Mouse (Mus musculus): ENCODE measurements around the gene Eid2. TPM values are rescaled to one million over a fixed set of nuclear protein-coding genes. Genes with fewer than 3 reads are reported as not detected.

The Eid2 gene
- total RNA-seq, 2 experiments from 2014 or later = 10.7 to 11.9 TPM

- intact Hi-C loops (cut with DNase I) = no loop called here
Measured at GRCm38 (mm10) chr7:28290165-28290564, 22.5 kb downstream of the Eid2 start.

GRCm38 (mm10) chr7:28290638-28291590 is 23.2 kb downstream of the Eid2 start, which contains the start of gene Selenov:
Gene Selenov (minus strand): TSS chr7:28291186.
- DNase-seq = no peak
- intact Hi-C loops (cut with DNase I) = no loop called here

More at GRCm38 (mm10) chr7:28290165-28290564, 22.5 kb downstream of the Eid2 start:
- DNase-seq = no peak

- intact Hi-C loops (cut with DNase I) = no loop called here
- peak; percentile 67 to 69 for DNase-seq
Measured at GRCm38 (mm10) chr7:28294481-28294880, 26.8 kb downstream of the Eid2 start.

GRCm38 (mm10) chr7:28298837-28299625 is 31.4 kb downstream of the Eid2 start:
- peak in 1 of 2 experiments; percentile 50 for DNase-seq
- intact Hi-C loops (cut with DNase I) = loop anchor here (2.0 kb wide), 1 partner anchor 150 kb away; no protein-coding TSS in a partner anchor

GRCm38 (mm10) chr7:28301616-28302433 is 34.1 kb downstream of the Eid2 start, which contains the start of gene Dll3:
Gene Dll3 (minus strand): TSS chr7:28302238.
- intact Hi-C loops (cut with DNase I) = loop anchor here (2.0 to 5.0 kb wide), 3 partner anchors 25 to 250 kb away; partner anchors contain the start of genes Eid2b and Psmc4
- peak; percentile 64 to 78 for DNase-seq

GRCm38 (mm10) chr7:28305641-28306040 is 38.0 kb downstream of the Eid2 start:
- DNase-seq = no peak
- intact Hi-C loops (cut with DNase I) = no loop called here

- DNase-seq = no peak
- intact Hi-C loops (cut with DNase I) = no loop called here
Measured at GRCm38 (mm10) chr7:28306216-28306615, 38.5 kb downstream of the Eid2 start.

- intact Hi-C loops (cut with DNase I) = no loop called here
- DNase-seq = no peak
Measured at GRCm38 (mm10) chr7:28309737-28310136, 42.1 kb downstream of the Eid2 start.

- no peak for DNase-seq
- intact Hi-C loops (cut with DNase I) = no loop called here
Measured at GRCm38 (mm10) chr7:28311151-28311925, 43.7 kb downstream of the Eid2 start.

GRCm38 (mm10) chr7:28311926-28312543 is 44.4 kb downstream of the Eid2 start, which contains the start of gene Timm50:
Gene Timm50 (minus strand): TSS chr7:28312072.
- intact Hi-C loops (cut with DNase I) = no loop called here
- peak; percentile 97 to 98 for DNase-seq

GRCm38 (mm10) chr7:28318036-28318435 is 50.4 kb downstream of the Eid2 start:
- intact Hi-C loops (cut with DNase I) = no loop called here
- no peak for DNase-seq

- intact Hi-C loops (cut with DNase I) = no loop called here
- DNase-seq = no peak
Measured at GRCm38 (mm10) chr7:28318714-28319113, 51.0 kb downstream of the Eid2 start.

Other genes with a start within 250 kb of the Eid2 start
- gene Psmc4, start 217.8 kb upstream of the Eid2 start, total RNA-seq (2021) = 100 to 1,000 TPM; 102 to 105 TPM
- 1 to 10 TPM in 1 of 2 experiments, under 1 TPM in 1; 0.14 to 2.0 TPM for gene Fcgbp, start 196.6 kb upstream of the Eid2 start, total RNA-seq (2021)
- gene 9530053A07Rik, start 138.4 kb upstream of the Eid2 start, total RNA-seq (2021) = under 1 TPM in 1 of 2 experiments, not detected in 1; 0.02 TPM
- 10 to 100 TPM; 31.2 to 37.7 TPM for gene Fbl, start 98.2 kb upstream of the Eid2 start, total RNA-seq (2021)
- 10 to 100 TPM; 37.4 to 40.8 TPM for gene Dyrk1b, start 88.4 kb upstream of the Eid2 start, total RNA-seq (2021)
- 1 to 10 TPM; 8.0 to 9.4 TPM for gene Eid2b, start 9.9 kb downstream of the Eid2 start, total RNA-seq (2021)
- gene Selenov, start 23.3 kb downstream of the Eid2 start, total RNA-seq (2021) = not detected
- gene Dll3, start 34.4 kb downstream of the Eid2 start, total RNA-seq (2021) = not detected
- gene Timm50, start 44.2 kb downstream of the Eid2 start, total RNA-seq (2021) = 10 to 100 TPM; 47.9 to 57.3 TPM
- 10 to 100 TPM; 55.6 to 58.4 TPM for gene Supt5, start 70.9 kb downstream of the Eid2 start, total RNA-seq (2021)
- 100 to 1,000 TPM; 540 to 612 TPM for gene Rps16, start 82.8 kb downstream of the Eid2 start, total RNA-seq (2021)
- 10 to 100 TPM; 32.1 to 32.5 TPM for gene Plekhg2, start 104.7 kb downstream of the Eid2 start, total RNA-seq (2021)
- 10 to 100 TPM; 25.7 to 27.6 TPM for gene Zfp36, start 112.4 kb downstream of the Eid2 start, total RNA-seq (2021)
- 10 to 100 TPM; 18.4 to 19.9 TPM for gene Med29, start 124.8 kb downstream of the Eid2 start, total RNA-seq (2021)
- gene Paf1, start 125.1 kb downstream of the Eid2 start, total RNA-seq (2021) = 10 to 100 TPM; 46.2 to 47.7 TPM
- 10 to 100 TPM in 1 of 2 experiments, 1 to 10 TPM in 1; 8.1 to 18.8 TPM for gene Gmfg, start 169.6 kb downstream of the Eid2 start, total RNA-seq (2021)
- gene Lrfn1, start 184.1 kb downstream of the Eid2 start, total RNA-seq (2021) = 1 to 10 TPM in 1 of 2 experiments, under 1 TPM in 1; 0.69 to 1.1 TPM
- not detected for gene Ifnl2, start 242.6 kb downstream of the Eid2 start, total RNA-seq (2021)

Data from heart, postnatal 14 days (tissue).